Mouse (Mus musculus) gastrocnemius, adult 2 months (tissue): ENCODE measurements around the gene Tbc1d15. TPM values are rescaled to one million over a fixed set of nuclear protein-coding genes. Genes with fewer than 3 reads are reported as not detected.

Experiments
- DNase-seq: peaks from one replicate; pipeline ENCODE4 v3.0.0; 2022
- H3K27ac ChIP-seq: fragments of 200-600 bp; 2 replicates; pipeline ENCODE4 v1.8.1; 2022; ENCODE audit warnings: mild to moderate bottlenecking
- H3K4me3 ChIP-seq: fragments of 200-600 bp; 2 replicates; pipeline ENCODE4 v1.8.1; 2022; ENCODE audit warnings: mild to moderate bottlenecking, moderate library complexity
- CTCF ChIP-seq: fragments of 200-600 bp; IDR thresholded peaks from 2 replicates; pipeline ENCODE4 v1.8.1; 2022; ENCODE audit warnings: antibody characterized with exemption, mild to moderate bottlenecking, moderate library complexity
- intact Hi-C: fragments of 180-260 bp; cut with DNase I; formaldehyde crosslinking; loops from one replicate; pipeline ENCODE4 v1.15.1; 2025
- total RNA-seq, 2 experiments: library from RNA; stranded (reverse); gene quantifications; 2 replicates each; pipeline ENCODE4 v1.2.3; 2021

The Tbc1d15 gene
- total RNA-seq, 2 experiments from 2014 or later = 44.5 to 45.6 TPM

- intact Hi-C loops = no loop called here
- Histone ChIP-seq H3K27ac (no peak overlapping the region), H3K4me3 (no peak overlapping the region)
- TF ChIP-seq CTCF = no peak
- DNase-seq = no peak
Observed at GRCm38 (mm10) chr10:115175591-115175991, 75.7 kb downstream of the Tbc1d15 start.

- Histone ChIP-seq H3K27ac (no peak overlapping the region), H3K4me3 (no peak overlapping the region)
- TF ChIP-seq CTCF = no peak
- intact Hi-C loops = no loop called here
- no peak for DNase-seq
Observed at GRCm38 (mm10) chr10:115173336-115173735, 77.9 kb downstream of the Tbc1d15 start.

- DNase-seq = no peak
- no peak for TF ChIP-seq CTCF
- intact Hi-C loops = no loop called here
- no peak overlapping the region for H3K27ac ChIP-seq
- no peak overlapping the region for H3K4me3 ChIP-seq
Observed at GRCm38 (mm10) chr10:115171351-115171818, 79.9 kb downstream of the Tbc1d15 start.

- no peak for TF ChIP-seq CTCF
- Histone ChIP-seq H3K27ac (no peak overlapping the region), H3K4me3 (no peak overlapping the region)
- no peak for DNase-seq
- intact Hi-C loops = no loop called here
Observed at GRCm38 (mm10) chr10:115170496-115171350, 80.5 kb downstream of the Tbc1d15 start.

- DNase-seq = no peak
- TF ChIP-seq CTCF = no peak
- no peak overlapping the region for H3K4me3 ChIP-seq
- H3K27ac ChIP-seq = no peak overlapping the region
- intact Hi-C loops = no loop called here
Observed at GRCm38 (mm10) chr10:115169410-115169809, 81.9 kb downstream of the Tbc1d15 start.

GRCm38 (mm10) chr10:115160289-115160688 lies 91.0 kb downstream of the Tbc1d15 start:
- TF ChIP-seq CTCF = no peak
- intact Hi-C loops = no loop called here
- DNase-seq = no peak
- Histone ChIP-seq H3K27ac (no peak overlapping the region), H3K4me3 (no peak overlapping the region)

Other genes starting within 250 kb of the Tbc1d15 start
- not detected for gene Tph2, start 66.4 kb downstream of the Tbc1d15 start, total RNA-seq
- gene Rab21, start 64.1 kb upstream of the Tbc1d15 start, total RNA-seq = 10 to 100 TPM; 47.1 to 66.2 TPM
- 10 to 100 TPM; 11.6 to 17.4 TPM for gene Tmem19, start 111.0 kb upstream of the Tbc1d15 start, total RNA-seq
- gene Thap2, start 133.0 kb upstream of the Tbc1d15 start, total RNA-seq = 10 to 100 TPM in 1 of 2 experiments, 1 to 10 TPM in 1; 5.3 to 11.1 TPM
- 10 to 100 TPM; 13.0 to 14.5 TPM for gene Zfc3h1, start 133.5 kb upstream of the Tbc1d15 start, total RNA-seq